Mouse (Mus musculus): Measurements from ENCODE around the gene Scube3. TPM values are rescaled to one million over a fixed set of nuclear protein-coding genes. Genes with fewer than 3 reads are reported as not detected.

The Scube3 gene
- polyA plus RNA-seq, 1 experiment from 2014 or later: 4.6 TPM

Other genes with a start within 250 kb of the Scube3 start
- 46.3 and 50.4 TPM in 2 replicates for gene Anks1, start 232.8 kb upstream of the Scube3 start, polyA plus RNA-seq (2015; fragmentation: Nextera tagmentation; extraction: Ambion mirVana)
- 52.6 and 58.4 TPM in 2 replicates for gene Taf11, start 232.3 kb upstream of the Scube3 start, polyA plus RNA-seq (2015; fragmentation: Nextera tagmentation; extraction: Ambion mirVana)
- 1.4 and 1.8 TPM in 2 replicates for gene Tcp11, start 61.5 kb upstream of the Scube3 start, polyA plus RNA-seq (2015; fragmentation: Nextera tagmentation; extraction: Ambion mirVana)
- gene Zfp523, start 35.0 kb downstream of the Scube3 start, polyA plus RNA-seq (2015; fragmentation: Nextera tagmentation; extraction: Ambion mirVana): 41.5 and 43.8 TPM in 2 replicates
- 8.6 and 24.0 TPM in 2 replicates for gene Def6, start 65.6 kb downstream of the Scube3 start, polyA plus RNA-seq (2015; fragmentation: Nextera tagmentation; extraction: Ambion mirVana)
- gene Ppard, start 90.6 kb downstream of the Scube3 start, polyA plus RNA-seq (2015; fragmentation: Nextera tagmentation; extraction: Ambion mirVana): 1.3 and 1.7 TPM in 2 replicates
- gene Fance, start 171.4 kb downstream of the Scube3 start, polyA plus RNA-seq (2015; fragmentation: Nextera tagmentation; extraction: Ambion mirVana): 26.3 and 30.3 TPM in 2 replicates
- 329 and 387 TPM in 2 replicates for gene Rpl10a, start 186.3 kb downstream of the Scube3 start, polyA plus RNA-seq (2015; fragmentation: Nextera tagmentation; extraction: Ambion mirVana)
- gene Tead3, start 208.7 kb downstream of the Scube3 start, polyA plus RNA-seq (2015; fragmentation: Nextera tagmentation; extraction: Ambion mirVana): 1.5 and 3.2 TPM in 2 replicates
- 1.1 and 1.5 TPM in 2 replicates for gene Tulp1, start 223.1 kb downstream of the Scube3 start, polyA plus RNA-seq (2015; fragmentation: Nextera tagmentation; extraction: Ambion mirVana)